Mouse (Mus musculus) hindbrain, postnatal 0 days (tissue): ENCODE results near the gene Thbs3. TPM values are rescaled to one million over a fixed set of nuclear protein-coding genes. Genes with fewer than 3 reads are reported as not detected.

Experiments used
- ATAC-seq: fragments of 200-750 bp; cut with Nextera tagmentation; 2 replicates; pipeline ENCODE4 v1.8.0; 2017; ENCODE audit warnings: mild to moderate bottlenecking, moderate TSS enrichment, moderate library complexity
- DNase-seq: peaks from one replicate; pipeline ENCODE4 v3.0.0-alpha.2; 2015; ENCODE audit warnings: low spot score
- H3K27ac ChIP-seq: fragments of 300-500 bp; sonication (generic); 2 replicates; pipeline ENCODE4 v1.5.1; 2014; ENCODE audit warnings: mild to moderate bottlenecking
- H3K27me3 ChIP-seq: fragments of 300-500 bp; sonication (generic); 2 replicates; pipeline ENCODE4 v1.6.1; 2014; ENCODE audit warnings: low read length, mixed read lengths; ENCODE audit not compliant: insufficient read depth
- H3K36me3 ChIP-seq: fragments of 300-500 bp; sonication (generic); 2 replicates; pipeline ENCODE4 v1.6.1; 2014; ENCODE audit warnings: low read length, mixed read lengths; ENCODE audit not compliant: insufficient read depth
- H3K4me1 ChIP-seq: fragments of 300-500 bp; sonication (generic); 2 replicates; pipeline ENCODE4 v1.6.1; 2014; ENCODE audit warnings: antibody characterized with exemption, low read length, mixed read lengths; ENCODE audit not compliant: insufficient read depth
- H3K4me2 ChIP-seq: fragments of 300-500 bp; sonication (generic); 2 replicates; pipeline ENCODE4 v1.6.1; 2014; ENCODE audit warnings: low read depth, mild to moderate bottlenecking, low read length, moderate library complexity, mixed read lengths
- H3K4me3 ChIP-seq: fragments of 300-500 bp; sonication (generic); 2 replicates; pipeline ENCODE4 v1.5.1; 2014; ENCODE audit warnings: low read length
- H3K9ac ChIP-seq: fragments of 300-500 bp; sonication (generic); replicated peaks from 2 replicates; pipeline ENCODE4 v1.6.1; 2014; ENCODE audit warnings: mild to moderate bottlenecking, low read length, moderate library complexity, mixed read lengths
- H3K9me3 ChIP-seq: fragments of 300-500 bp; sonication (generic); 2 replicates; pipeline ENCODE4 v1.6.1; 2016; ENCODE audit warnings: low read length, mixed read lengths
- CTCF ChIP-seq: IDR thresholded peaks from 2 replicates; pipeline ENCODE4 v1.5.1; 2016; ENCODE audit warnings: antibody characterized with exemption, control low read depth, low read depth
- WGBS: fragments of 180-500 bp; shearing (Covaris S2); extraction: QIAGEN DNeasy Blood & Tissue Kit; methylation state at CpG from one replicate; pipeline ENCODE4 v1.1.7; 2014; 5-methylcytosine and 5-hydroxymethylcytosine counted together
- polyA plus RNA-seq: library from polyadenylated mRNA; unstranded; fragments of >200 nt; fragmentation: Nextera tagmentation; extraction: Ambion mirVana; gene quantifications from 2 replicates; pipeline ENCODE4 v1.2.1, GENCODE M21; 2015
- total RNA-seq: library from RNA; depleted of rRNA; stranded (reverse); fragments of >200 nt; gene quantifications from 2 replicates; pipeline ENCODE4 v1.2.3, GENCODE M21; 2014

Gene Thbs3
- total and polyA plus RNA-seq, 2 experiments from 2014 or later, result 37.2 to 37.9 TPM

DNA sequence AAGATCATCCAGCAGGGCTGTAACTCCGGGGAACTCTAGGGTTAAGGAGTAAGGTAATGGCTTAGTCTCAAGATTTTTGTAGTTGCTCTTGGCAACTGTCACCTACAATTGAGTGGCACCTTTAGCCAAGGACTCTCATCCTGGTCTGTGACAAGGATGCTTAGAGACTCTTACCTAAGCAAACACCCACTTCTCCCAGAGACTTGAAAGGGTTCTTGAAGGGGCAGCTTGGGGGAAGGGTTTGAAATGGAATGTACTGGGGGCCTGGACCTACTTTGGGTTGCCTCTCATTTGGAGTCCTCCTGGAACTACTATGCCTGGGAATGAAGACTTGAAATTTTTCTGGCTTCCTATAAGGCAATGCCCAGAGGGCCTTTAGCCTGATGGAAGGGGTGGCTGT, 3.3 kb downstream of the Thbs3 start:
- no peaks in the 10 kb centered on the region for H3K9me3 ChIP-seq
- DNase-seq, result no peak
- no peaks in the 10 kb centered on the region for H3K36me3 ChIP-seq
- 83% methylated on average over 1 of the region's 1 CpGs for WGBS
- H3K4me1 ChIP-seq, result peaks cover 7% of the 10 kb centered on the region; the same call in 1 of the 2 replicates
- no peak overlapping the region for H3K9ac ChIP-seq
- no peaks in the 10 kb centered on the region for H3K27me3 ChIP-seq
- no peak for TF ChIP-seq CTCF
- no peak overlapping the region for H3K4me2 ChIP-seq
- ATAC-seq, result no peak
- no peak overlapping the region for H3K27ac ChIP-seq
- no peak overlapping the region for H3K4me3 ChIP-seq

GRCm38 (mm10) chr3:89219546-89219945, 4.6 kb downstream of the Thbs3 start:
- H3K27me3 ChIP-seq, result no peaks in the 10 kb centered on the region
- H3K4me1 ChIP-seq, result peaks cover 7% of the 10 kb centered on the region; the same call in 1 of the 2 replicates
- DNase-seq, result no peak
- no peak overlapping the region for H3K9ac ChIP-seq
- no peak for TF ChIP-seq CTCF
- H3K27ac ChIP-seq, result no peak overlapping the region
- H3K4me3 ChIP-seq, result no peak overlapping the region
- 38% methylated on average over 8 of the region's 8 CpGs for WGBS
- no peaks in the 10 kb centered on the region for H3K9me3 ChIP-seq
- no peak overlapping the region for H3K4me2 ChIP-seq
- no peak for ATAC-seq
- no peaks in the 10 kb centered on the region for H3K36me3 ChIP-seq

GRCm38 (mm10) chr3:89221167-89221566, 6.2 kb downstream of the Thbs3 start:
- Histone ChIP-seq H3K36me3 (no peaks in the 10 kb centered on the region), H3K9ac (no peak overlapping the region), H3K9me3 (no peaks in the 10 kb centered on the region), H3K27me3 (no peaks in the 10 kb centered on the region), H3K4me1 (peaks cover 12% of the 10 kb centered on the region; the same call in 1 of the 2 replicates), H3K27ac (no peak overlapping the region), H3K4me2 (no peak overlapping the region), H3K4me3 (no peak overlapping the region)
- no peak for ATAC-seq
- DNase-seq, result no peak
- no peak for TF ChIP-seq CTCF
- WGBS, result 52% methylated on average over 5 of the region's 5 CpGs

- DNase-seq (no peak), ATAC-seq (no peak)
- no peaks in the 10 kb centered on the region for H3K27me3 ChIP-seq
- no peaks in the 10 kb centered on the region for H3K36me3 ChIP-seq
- 29% methylated on average over 11 of the region's 11 CpGs for WGBS
- peak overlapping the region; percentile 41 for H3K9ac ChIP-seq
- peak overlapping the region; percentile 78 for H3K27ac ChIP-seq
- H3K4me1 ChIP-seq, result peaks cover 12% of the 10 kb centered on the region; the same call in 1 of the 2 replicates
- H3K4me3 ChIP-seq, result peak overlapping the region; percentile 40
- H3K4me2 ChIP-seq, result peak overlapping the region; percentile 68
- TF ChIP-seq CTCF, result no peak
- no peaks in the 10 kb centered on the region for H3K9me3 ChIP-seq
These were observed 9.8 kb downstream of the Thbs3 start for GRCm38 (mm10) chr3:89224796-89225195.

DNA sequence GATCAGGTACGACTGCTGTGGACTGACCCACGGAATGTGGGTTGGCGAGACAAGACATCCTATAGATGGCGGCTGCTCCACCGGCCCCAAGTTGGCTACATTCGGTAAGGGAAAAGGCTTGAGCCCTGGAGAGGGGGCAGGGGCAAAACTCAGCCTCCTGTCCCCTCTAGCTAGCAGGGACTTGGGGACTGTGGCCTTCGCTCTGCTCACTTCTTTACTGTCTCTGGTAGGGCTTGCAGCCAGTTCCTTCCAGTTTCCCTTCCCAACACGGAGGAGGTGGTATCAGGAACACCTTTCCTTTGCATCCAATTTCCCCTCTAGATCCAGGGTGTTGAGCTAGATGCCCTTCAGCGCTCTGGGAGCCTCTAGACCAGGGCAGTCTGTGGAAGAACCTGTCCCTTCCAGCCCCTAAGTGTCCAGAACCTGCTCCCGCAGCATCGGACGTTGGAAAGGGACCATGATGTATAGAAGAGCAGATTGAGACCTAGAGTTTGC, 10.4 kb downstream of the Thbs3 start:
- Histone ChIP-seq H3K36me3 (no peaks in the 10 kb centered on the region), H3K27ac (peak overlapping the region; percentile 78), H3K9ac (peak overlapping the region; percentile 41), H3K4me1 (peaks cover 12% of the 10 kb centered on the region; the same call in 1 of the 2 replicates), H3K9me3 (no peaks in the 10 kb centered on the region), H3K27me3 (no peaks in the 10 kb centered on the region), H3K4me2 (peak overlapping the region; percentile 68), H3K4me3 (peak overlapping the region; percentile 40)
- 29% methylated on average over 12 of the region's 12 CpGs for WGBS
- DNase-seq (no peak), ATAC-seq (no peak)
- no peak for TF ChIP-seq CTCF

GRCm38 (mm10) chr3:89225918-89226317, 10.9 kb downstream of the Thbs3 start:
- Histone ChIP-seq H3K9me3 (no peaks in the 10 kb centered on the region), H3K9ac (peak overlapping the region; percentile 41), H3K27ac (peak overlapping the region; percentile 78), H3K4me2 (peak overlapping the region; percentile 68), H3K4me3 (peak overlapping the region; percentile 40), H3K27me3 (no peaks in the 10 kb centered on the region), H3K36me3 (no peaks in the 10 kb centered on the region), H3K4me1 (peaks cover 12% of the 10 kb centered on the region; the same call in 1 of the 2 replicates)
- DNase-seq (peak; percentile 81), ATAC-seq (peak; percentile 62)
- no peak for TF ChIP-seq CTCF
- 25% methylated on average over 4 of the region's 4 CpGs for WGBS

DNA sequence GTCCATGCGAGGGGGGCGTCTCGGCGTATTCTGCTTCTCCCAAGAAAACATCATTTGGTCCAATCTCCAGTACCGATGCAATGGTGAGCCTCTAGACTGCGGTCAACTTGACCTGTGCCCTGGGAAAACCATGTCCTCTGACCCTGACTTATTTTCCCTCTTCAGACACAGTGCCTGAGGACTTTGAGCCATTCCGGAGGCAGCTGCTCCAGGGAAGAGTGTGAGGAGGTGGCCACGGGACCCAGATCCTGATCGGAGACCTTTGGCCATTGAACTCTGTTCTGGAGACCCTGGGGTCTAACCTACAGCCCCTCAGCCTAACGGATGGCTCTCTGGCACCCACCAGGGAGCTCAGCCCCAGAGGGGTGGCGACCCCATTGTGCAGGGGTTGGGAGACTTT, 11.4 kb downstream of the Thbs3 start:
- Histone ChIP-seq H3K4me2 (peak overlapping the region; percentile 68), H3K9me3 (no peaks in the 10 kb centered on the region), H3K4me1 (peaks cover 12% of the 10 kb centered on the region; the same call in 1 of the 2 replicates), H3K4me3 (peak overlapping the region; percentile 40), H3K36me3 (no peaks in the 10 kb centered on the region), H3K9ac (peak overlapping the region; percentile 41), H3K27me3 (no peaks in the 10 kb centered on the region), H3K27ac (peak overlapping the region; percentile 78)
- no peak for ATAC-seq
- 17% methylated on average over 11 of the region's 11 CpGs for WGBS
- no peak for TF ChIP-seq CTCF
- DNase-seq, result no peak
